Mouse (Mus musculus): ENCODE measurements at regions not wholly inside any gene's neighbourhood (a gene's known extent, or its start where the extent isn't known, plus 50 kb on each side); places are given as distances from the start of the nearest gene placed in this dataset.

DNA sequence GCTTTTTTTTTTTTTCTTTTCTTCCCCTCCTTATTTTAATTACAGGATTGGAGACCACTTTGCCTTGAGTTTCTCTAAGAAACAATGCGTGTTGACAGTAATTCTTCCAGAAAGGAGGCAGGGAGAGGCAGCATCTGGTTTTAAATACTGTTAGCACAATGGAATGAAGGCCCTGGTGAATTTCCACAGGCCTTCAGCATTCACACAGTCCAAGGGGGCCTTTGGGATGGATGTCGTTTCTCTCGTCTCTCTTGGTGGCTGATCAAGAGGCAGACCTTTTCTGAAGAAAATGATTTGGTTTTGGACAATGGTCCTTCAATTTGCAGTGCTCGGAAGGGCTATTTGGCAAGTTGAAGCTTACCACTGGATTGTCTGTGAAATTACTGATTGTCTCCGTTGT lies 321.4 kb downstream of the Lmx1a start:
- no peak for DNase-seq

DNA sequence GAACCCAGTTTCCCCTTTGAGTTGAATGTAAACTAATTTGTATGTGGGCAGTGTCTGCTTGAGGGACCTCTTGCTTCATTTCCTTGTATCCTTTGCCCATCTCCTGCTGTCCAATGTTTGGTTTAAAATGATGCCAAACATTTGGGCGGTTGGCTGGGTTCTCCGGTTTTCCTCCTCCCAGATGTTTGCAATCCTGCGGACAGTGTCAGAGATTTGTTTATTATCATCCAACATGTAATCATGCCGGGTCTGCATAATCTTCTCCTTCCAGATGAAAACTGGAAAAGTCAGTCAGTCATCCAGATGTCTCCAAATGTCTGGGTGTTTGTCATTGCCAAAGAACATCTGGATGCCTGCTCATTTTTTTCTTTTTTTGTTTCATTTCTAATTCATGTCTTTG lies 323.0 kb downstream of the Lmx1a start:
- DNase-seq, result no peak

DNA sequence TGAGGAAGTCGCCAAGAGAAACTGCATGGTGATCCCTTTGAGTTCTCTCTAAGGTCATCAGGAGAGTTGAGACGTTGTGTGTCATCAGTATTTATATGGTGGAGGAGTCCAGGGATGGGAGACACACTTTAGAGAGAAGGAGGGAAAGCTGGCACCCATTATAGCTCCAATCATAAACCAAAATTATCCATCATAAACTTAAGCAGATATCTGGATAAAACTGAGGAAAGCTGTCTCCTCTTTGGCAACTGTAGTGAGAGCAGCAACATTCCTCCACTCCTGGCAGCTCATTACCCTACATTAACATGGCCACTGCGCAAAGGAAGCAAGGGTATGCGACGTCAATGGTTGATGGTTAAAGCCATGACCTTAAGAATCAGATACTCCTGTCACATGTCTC lies 323.6 kb downstream of the Lmx1a start:
- no peak for DNase-seq

GRCm38 (mm10) chr1:168016375-168016890 lies 327.4 kb downstream of the Lmx1a start:
- no peak for DNase-seq

DNA sequence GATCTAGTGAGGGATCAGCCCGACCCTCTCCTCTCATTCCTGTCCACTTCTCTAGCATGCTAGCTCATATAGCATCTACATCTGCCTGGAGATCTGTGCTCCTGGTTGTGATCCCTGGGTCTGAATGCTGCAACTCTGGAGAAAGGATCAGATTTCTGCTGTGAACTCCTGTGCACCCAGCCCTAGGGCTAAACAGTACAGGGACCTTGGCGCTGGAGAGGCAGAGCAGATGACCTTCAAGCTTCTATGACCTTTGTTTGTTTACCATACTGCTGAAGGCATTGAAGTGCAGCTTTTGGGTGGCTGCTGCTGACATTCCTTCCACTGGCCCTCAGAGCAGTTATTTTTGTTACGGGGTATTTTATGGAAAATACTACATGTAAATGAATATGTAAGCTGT lies 337.4 kb downstream of the Lmx1a start:
- DNase-seq, result no peak

DNA sequence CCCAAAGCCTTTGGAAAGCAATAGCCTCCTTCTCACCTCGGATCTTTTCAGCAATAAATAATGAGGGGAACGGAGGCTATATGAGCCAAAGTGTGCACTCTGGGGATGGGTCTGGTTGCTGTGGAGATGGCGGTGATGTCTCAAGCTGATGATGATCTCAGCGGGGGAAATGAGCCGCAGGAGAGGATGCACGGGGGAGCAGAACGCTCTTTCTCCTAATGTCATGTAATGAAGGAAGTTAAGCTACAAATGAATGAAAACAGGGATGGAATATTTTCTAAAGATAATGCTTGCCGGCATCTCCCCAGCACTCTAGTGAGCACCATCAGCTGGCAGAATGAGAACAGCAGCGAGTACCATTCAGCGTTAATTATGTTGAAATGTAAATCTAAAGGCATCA lies 355.7 kb downstream of the Lmx1a start:
- DNase-seq, result no peak

DNA sequence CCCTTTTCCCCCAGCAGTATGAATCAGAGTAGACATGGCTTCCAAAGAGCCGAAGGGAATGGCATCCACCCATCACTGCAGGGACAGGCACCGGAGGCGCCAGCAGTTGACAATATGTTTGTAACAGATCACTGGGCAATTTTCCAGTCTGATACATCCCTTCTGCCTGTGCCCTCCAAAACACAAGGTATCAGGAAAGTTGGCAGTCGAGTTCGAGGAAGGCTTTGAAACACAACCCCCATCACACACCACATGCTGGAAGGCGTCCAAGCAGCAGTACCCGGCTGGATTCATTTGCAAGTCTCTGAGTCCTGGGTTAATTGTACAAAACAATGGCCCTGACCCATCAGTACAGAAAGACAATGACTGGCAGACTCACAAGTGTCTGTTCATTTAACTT lies 357.3 kb downstream of the Lmx1a start:
- no peak for DNase-seq

- no peak for DNase-seq
These were observed 357.7 kb downstream of the Lmx1a start for GRCm38 (mm10) chr1:168046749-168047148.

DNA sequence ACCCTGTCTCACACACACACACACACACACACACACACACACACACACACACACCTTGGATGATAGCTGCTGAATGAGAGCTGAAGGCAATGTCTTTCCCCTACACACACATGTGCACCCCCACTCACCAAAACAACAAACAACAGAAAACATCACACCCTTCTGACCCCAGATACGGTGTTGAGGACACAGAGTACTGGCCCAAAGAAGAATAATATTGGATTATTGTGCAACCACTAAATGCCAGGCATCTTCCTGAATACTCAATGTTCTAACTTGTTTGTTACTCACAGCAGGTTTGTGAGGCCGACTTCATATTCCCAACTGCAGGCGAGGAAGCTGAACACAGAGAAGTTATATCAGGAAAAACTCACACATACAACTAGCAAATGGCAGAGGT lies 360.9 kb downstream of the Lmx1a start:
- DNase-seq, result no peak

- DNase-seq, result no peak
These were observed 367.4 kb downstream of the Lmx1a start for GRCm38 (mm10) chr1:168056479-168056878.

GRCm38 (mm10) chr1:168057479-168057878 lies 368.4 kb downstream of the Lmx1a start:
- no peak for DNase-seq

DNA sequence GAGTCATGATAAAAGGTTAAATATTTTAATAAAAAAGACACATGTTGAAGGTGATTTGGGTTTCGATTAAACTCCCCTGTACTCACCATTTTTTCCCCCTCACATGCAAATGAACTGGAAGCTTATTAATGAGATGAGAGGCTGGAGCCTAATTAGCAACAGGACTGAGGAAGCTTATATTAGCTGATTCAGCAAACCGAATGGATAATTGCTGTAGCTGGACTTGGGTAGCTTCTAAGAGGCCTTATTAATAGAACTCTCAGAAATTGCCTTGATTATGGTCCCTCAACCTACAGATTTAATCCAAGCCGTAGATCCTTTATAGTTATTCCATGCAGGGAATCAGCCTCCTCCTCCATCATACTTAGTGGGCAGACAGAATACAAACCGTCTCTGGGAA lies 369.7 kb downstream of the Lmx1a start:
- no peak for DNase-seq

DNA sequence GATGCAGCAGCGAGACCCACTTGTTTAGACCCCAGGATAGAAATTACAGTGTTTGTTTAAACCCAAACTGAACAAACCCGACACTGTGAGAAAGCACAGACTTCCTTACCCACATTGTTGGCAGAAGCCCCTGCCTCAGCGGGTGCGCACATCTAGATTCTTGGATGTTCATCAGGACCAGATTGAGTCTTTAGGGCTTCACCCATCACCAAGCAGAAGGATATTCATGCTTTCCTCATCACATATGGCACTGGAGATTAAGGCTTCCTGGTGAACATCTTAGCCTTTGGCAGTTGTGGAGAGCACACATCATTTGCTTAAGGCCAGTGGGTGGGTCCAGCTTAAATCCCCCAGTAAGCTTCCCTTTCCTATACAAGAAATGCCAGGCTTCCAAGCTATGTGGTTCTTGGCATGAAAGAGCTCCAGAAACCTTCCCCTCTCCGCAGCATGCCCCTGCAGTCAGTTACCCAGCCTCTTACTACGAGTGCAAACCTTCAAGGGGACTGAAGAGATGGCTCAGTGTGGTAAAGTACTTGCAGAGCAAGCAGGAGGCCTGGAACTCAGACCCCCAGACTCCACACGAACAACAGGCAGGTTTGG lies 367.9 kb downstream of the Pbx1 start:
- DNase-seq, result no peak

GRCm38 (mm10) chr1:168065598-168066041 lies 366.4 kb downstream of the Pbx1 start:
- no peak for DNase-seq

GRCm38 (mm10) chr1:168066810-168067209 lies 365.3 kb downstream of the Pbx1 start:
- no peak for DNase-seq

GRCm38 (mm10) chr1:168068003-168068919 lies 363.8 kb downstream of the Pbx1 start:
- no peak for DNase-seq

GRCm38 (mm10) chr1:168068920-168069590 lies 363.0 kb downstream of the Pbx1 start:
- no peak for DNase-seq
